Mouse (Mus musculus) heart, adult 9 months (tissue): Measurements from ENCODE around the gene Gria3.
A peak's percentile ranks its signal among the peaks of the same experiment; 100 is the strongest.

ENCODE experiments used
- DNase-seq, 2 experiments: peaks; one replicate each; pipeline ENCODE4 v3.0.0; 2022; ENCODE audit warnings: low spot score in 2 of 2

Gria3 gene

GRCm38 (mm10) chrX:41400058-41400904 lies at the start of gene Gria3:
Gria3 (plus strand) TSS chrX:41400854.
- DNase-seq: no peak

GRCm38 (mm10) chrX:41387086-41387485 lies 13.6 kb upstream of the Gria3 start:
- DNase-seq: no peak

GRCm38 (mm10) chrX:41389079-41389478 lies 11.6 kb upstream of the Gria3 start:
- no peak for DNase-seq

- DNase-seq: no peak
Observed at GRCm38 (mm10) chrX:41398482-41398881, 2.2 kb upstream of the Gria3 start.

GRCm38 (mm10) chrX:41401186-41401585 lies 532 bp downstream of the Gria3 start:
- DNase-seq: no peak

GRCm38 (mm10) chrX:41401590-41402240 lies 1.1 kb downstream of the Gria3 start:
- DNase-seq: no peak

- DNase-seq: no peak
Observed at GRCm38 (mm10) chrX:41402656-41403055, 2.0 kb downstream of the Gria3 start.

- DNase-seq: no peak
Observed at GRCm38 (mm10) chrX:41406288-41406687, 5.6 kb downstream of the Gria3 start.

- DNase-seq: no peak
Observed at GRCm38 (mm10) chrX:41409791-41410190, 9.1 kb downstream of the Gria3 start.

GRCm38 (mm10) chrX:41425651-41426050 lies 25.0 kb downstream of the Gria3 start:
- no peak for DNase-seq

GRCm38 (mm10) chrX:41428011-41428410 lies 27.4 kb downstream of the Gria3 start:
- DNase-seq: no peak

GRCm38 (mm10) chrX:41435541-41435940 lies 34.9 kb downstream of the Gria3 start:
- DNase-seq: no peak

GRCm38 (mm10) chrX:41438841-41439240 lies 38.2 kb downstream of the Gria3 start:
- DNase-seq: peak in 1 of 2 experiments; percentile 3

GRCm38 (mm10) chrX:41448876-41449275 lies 48.2 kb downstream of the Gria3 start:
- no peak for DNase-seq

- DNase-seq: no peak
Observed at GRCm38 (mm10) chrX:41477486-41477885, 76.8 kb downstream of the Gria3 start.

- DNase-seq: no peak
Observed at GRCm38 (mm10) chrX:41496528-41496927, 95.9 kb downstream of the Gria3 start.

- DNase-seq: no peak
Observed at GRCm38 (mm10) chrX:41505371-41505770, 104.7 kb downstream of the Gria3 start.

- DNase-seq: no peak
Observed at GRCm38 (mm10) chrX:41507959-41508358, 107.3 kb downstream of the Gria3 start.

GRCm38 (mm10) chrX:41514982-41515381 lies 114.3 kb downstream of the Gria3 start:
- no peak for DNase-seq

- DNase-seq: no peak
Observed at GRCm38 (mm10) chrX:41532511-41532910, 131.9 kb downstream of the Gria3 start.

- DNase-seq: no peak
Observed at GRCm38 (mm10) chrX:41535886-41536285, 135.2 kb downstream of the Gria3 start.

GRCm38 (mm10) chrX:41562296-41563060 lies 161.8 kb downstream of the Gria3 start:
- DNase-seq: no peak
